Mouse (Mus musculus) kidney, postnatal 4 days (tissue): ENCODE measurements around the gene Elmo1.

Experiments
- DNase-seq, 2 experiments: peaks; one replicate each; pipeline ENCODE4 v3.0.0; 2021; ENCODE audit warnings: mixed read lengths in 2 of 2

Elmo1 gene

GRCm38 (mm10) chr13:20406470-20407213 is 316.2 kb downstream of the Elmo1 start:
- no peak for DNase-seq

GRCm38 (mm10) chr13:20410306-20411101 is 320.1 kb downstream of the Elmo1 start:
- no peak for DNase-seq

GRCm38 (mm10) chr13:20416691-20417660 is 326.6 kb downstream of the Elmo1 start:
- no peak for DNase-seq

GRCm38 (mm10) chr13:20430998-20431397 is 340.6 kb downstream of the Elmo1 start:
- no peak for DNase-seq

- DNase-seq: peak; percentile 11 to 16
Observed at GRCm38 (mm10) chr13:20433221-20433858, 342.9 kb downstream of the Elmo1 start.

GRCm38 (mm10) chr13:20434071-20434470 is 343.7 kb downstream of the Elmo1 start:
- DNase-seq: no peak

GRCm38 (mm10) chr13:20439488-20439887 is 349.1 kb downstream of the Elmo1 start:
- no peak for DNase-seq

- no peak for DNase-seq
Observed at GRCm38 (mm10) chr13:20450831-20451353, 360.5 kb downstream of the Elmo1 start.

- DNase-seq: no peak
Observed at GRCm38 (mm10) chr13:20454357-20454756, 364.0 kb downstream of the Elmo1 start.

GRCm38 (mm10) chr13:20460096-20460495 is 369.7 kb downstream of the Elmo1 start:
- no peak for DNase-seq

- DNase-seq: no peak
Observed at GRCm38 (mm10) chr13:20461616-20462015, 371.2 kb downstream of the Elmo1 start.

- DNase-seq: no peak
Observed at GRCm38 (mm10) chr13:20464161-20464560, 373.8 kb downstream of the Elmo1 start.

- DNase-seq: no peak
Observed at GRCm38 (mm10) chr13:20467381-20467780, 377.0 kb downstream of the Elmo1 start.

- peak; percentile 80 for DNase-seq
Observed at GRCm38 (mm10) chr13:20471732-20472131, 381.3 kb downstream of the Elmo1 start.

GRCm38 (mm10) chr13:20472301-20472831 is 382.0 kb downstream of the Elmo1 start:
- DNase-seq: no peak

GRCm38 (mm10) chr13:20472891-20473539 is 382.6 kb downstream of the Elmo1 start:
- DNase-seq: no peak

- no peak for DNase-seq
Observed at GRCm38 (mm10) chr13:20473641-20474078, 383.3 kb downstream of the Elmo1 start.

- DNase-seq: no peak
Observed at GRCm38 (mm10) chr13:20474600-20474999, 384.2 kb downstream of the Elmo1 start.

GRCm38 (mm10) chr13:20481805-20482204 is 391.4 kb downstream of the Elmo1 start:
- no peak for DNase-seq

- peak in 1 of 2 experiments; percentile 24 for DNase-seq
Observed at GRCm38 (mm10) chr13:20489110-20489509, 398.7 kb downstream of the Elmo1 start.
